Mouse (Mus musculus) right cerebral cortex, postnatal 14 days (tissue): ENCODE results near the gene Asgr2.
"Not testable (repeated sequence)": the region's sequence is repeated elsewhere in the genome, so short reads cannot be mapped to it uniquely, and the experiment has no call there.

Experiments used
- DNase-seq: peaks from one replicate; pipeline ENCODE4 v3.0.0; 2022

Asgr2 gene

GRCm38 (mm10) chr11:70091986-70092783, at the start of gene Asgr2:
TSS of gene Asgr2 (plus strand) at chr11:70092644.
- DNase-seq, result peak; percentile 25

- DNase-seq, result no peak
Observed at GRCm38 (mm10) chr11:70043665-70044064, 48.8 kb upstream of the Asgr2 start.

- DNase-seq, result no peak
Observed at GRCm38 (mm10) chr11:70045435-70045834, 47.0 kb upstream of the Asgr2 start.

GRCm38 (mm10) chr11:70049366-70049765, 43.1 kb upstream of the Asgr2 start:
- DNase-seq, result no peak

- DNase-seq, result no peak
Observed at GRCm38 (mm10) chr11:70049816-70050215, 42.6 kb upstream of the Asgr2 start.

GRCm38 (mm10) chr11:70053156-70053555, 39.3 kb upstream of the Asgr2 start:
- DNase-seq, result no peak

- no peak for DNase-seq
Observed at GRCm38 (mm10) chr11:70053898-70054570, 38.4 kb upstream of the Asgr2 start, which contains the start of gene Asgr1. TSS of gene Asgr1 (plus strand) at chr11:70054085.

GRCm38 (mm10) chr11:70055618-70056214, 36.7 kb upstream of the Asgr2 start:
- peak; percentile 71 for DNase-seq

GRCm38 (mm10) chr11:70057805-70058204, 34.6 kb upstream of the Asgr2 start:
- no peak for DNase-seq

- no peak for DNase-seq
Observed at GRCm38 (mm10) chr11:70059930-70060329, 32.5 kb upstream of the Asgr2 start.

GRCm38 (mm10) chr11:70063053-70063452, 29.4 kb upstream of the Asgr2 start:
- DNase-seq, result no peak

GRCm38 (mm10) chr11:70066701-70067100, 25.7 kb upstream of the Asgr2 start:
- DNase-seq, result no peak

- DNase-seq, result no peak
Observed at GRCm38 (mm10) chr11:70068245-70068644, 24.2 kb upstream of the Asgr2 start.

- DNase-seq, result no peak
Observed at GRCm38 (mm10) chr11:70070057-70070456, 22.4 kb upstream of the Asgr2 start.

- not testable (repeated sequence) for DNase-seq
Observed at GRCm38 (mm10) chr11:70070603-70071002, 21.8 kb upstream of the Asgr2 start.

GRCm38 (mm10) chr11:70074379-70075071, 17.9 kb upstream of the Asgr2 start:
- DNase-seq, result peak; percentile 88

GRCm38 (mm10) chr11:70075581-70075980, 16.9 kb upstream of the Asgr2 start:
- DNase-seq, result no peak

- no peak for DNase-seq
Observed at GRCm38 (mm10) chr11:70077441-70077840, 15.0 kb upstream of the Asgr2 start.

- no peak for DNase-seq
Observed at GRCm38 (mm10) chr11:70079175-70079574, 13.3 kb upstream of the Asgr2 start.

- DNase-seq, result no peak
Observed at GRCm38 (mm10) chr11:70079928-70080327, 12.5 kb upstream of the Asgr2 start.

GRCm38 (mm10) chr11:70080803-70081590, 11.4 kb upstream of the Asgr2 start:
- DNase-seq, result no peak

- DNase-seq, result no peak
Observed at GRCm38 (mm10) chr11:70084563-70084962, 7.9 kb upstream of the Asgr2 start.
